Mouse (Mus musculus) forebrain, embryonic 14.5 days (tissue): Measurements from ENCODE around the gene Tspan4. TPM values are rescaled to one million over a fixed set of nuclear protein-coding genes. Genes with fewer than 3 reads are reported as not detected.

Experiments
- ATAC-seq: fragments of 200-750 bp; cut with Nextera tagmentation; 2 replicates; pipeline ENCODE4 v1.8.0; 2017; ENCODE audit warnings: mild to moderate bottlenecking, moderate library complexity
- DNase-seq: peaks from one replicate; pipeline ENCODE4 v3.0.0-alpha.2; 2015; ENCODE audit warnings: low spot score
- H3K27ac ChIP-seq: fragments of 300-500 bp; sonication (generic); 2 replicates; pipeline ENCODE4 v1.5.1; 2014; ENCODE audit warnings: low read depth, mild to moderate bottlenecking, control low read depth, low read length, moderate library complexity
- H3K27me3 ChIP-seq: fragments of 300-500 bp; sonication (generic); replicated peaks from 2 replicates; pipeline ENCODE4 v1.6.1; 2014; ENCODE audit warnings: low read length, control low read depth, mixed read lengths; ENCODE audit not compliant: control insufficient read depth, insufficient read depth
- H3K36me3 ChIP-seq: fragments of 300-500 bp; sonication (generic); 2 replicates; pipeline ENCODE4 v1.6.1; 2014; ENCODE audit warnings: low read length, control low read depth; ENCODE audit not compliant: control insufficient read depth, insufficient read depth
- H3K4me1 ChIP-seq: fragments of 300-500 bp; sonication (generic); 2 replicates; pipeline ENCODE4 v1.6.1; 2014; ENCODE audit warnings: antibody characterized with exemption, low read length, control low read depth; ENCODE audit not compliant: control insufficient read depth, insufficient read depth
- H3K4me2 ChIP-seq: fragments of 300-500 bp; sonication (generic); 2 replicates; pipeline ENCODE4 v1.6.1; 2014; ENCODE audit warnings: mild to moderate bottlenecking, control low read depth, low read length
- H3K4me3 ChIP-seq: fragments of 300-500 bp; sonication (generic); 2 replicates; pipeline ENCODE4 v1.5.1; 2014; ENCODE audit warnings: low read depth, low read length, control low read depth
- H3K9ac ChIP-seq: fragments of 300-500 bp; sonication (generic); 2 replicates; pipeline ENCODE4 v1.6.1; 2014; ENCODE audit warnings: mild to moderate bottlenecking, low read length, control low read depth, moderate library complexity
- H3K9me3 ChIP-seq: fragments of 300-500 bp; sonication (generic); replicated peaks from 2 replicates; pipeline ENCODE4 v1.6.1; 2016; ENCODE audit warnings: low read length, control low read depth, mixed read lengths; ENCODE audit not compliant: control insufficient read depth
- WGBS: fragments of 180-500 bp; shearing (Covaris S2); extraction: QIAGEN DNeasy Blood & Tissue Kit; methylation state at CpG from one replicate; pipeline ENCODE4 v1.1.7; 2014; 5-methylcytosine and 5-hydroxymethylcytosine counted together
- polyA plus RNA-seq: library from polyadenylated mRNA; unstranded; fragments of >200 nt; fragmentation: Nextera tagmentation; extraction: Ambion mirVana; gene quantifications from 2 replicates; pipeline ENCODE4 v1.2.1, GENCODE M21; 2014

The Tspan4 gene
- polyA plus RNA-seq, 1 experiment from 2014 or later: 30.9 TPM

- WGBS: 93% methylated on average over 14 of the region's 14 CpGs
- no peak overlapping the region for H3K4me2 ChIP-seq
- ATAC-seq: no peak
- peaks cover 20% of the 10 kb centered on the region; the same call in 1 of the 2 replicates for H3K36me3 ChIP-seq
- no peak overlapping the region for H3K4me3 ChIP-seq
- no peaks in the 10 kb centered on the region for H3K9me3 ChIP-seq
- no peak overlapping the region for H3K9ac ChIP-seq
- DNase-seq: no peak
- H3K4me1 ChIP-seq: peaks cover 12% of the 10 kb centered on the region; the same call in 1 of the 2 replicates
- no peak overlapping the region for H3K27ac ChIP-seq
- peaks cover 21% of the 10 kb centered on the region for H3K27me3 ChIP-seq
These were observed 17.8 kb upstream of the Tspan4 start for GRCm38 (mm10) chr7:141457236-141457635.

- Histone ChIP-seq H3K9me3 (no peaks in the 10 kb centered on the region), H3K4me3 (no peak overlapping the region), H3K9ac (no peak overlapping the region), H3K4me2 (no peak overlapping the region), H3K27ac (no peak overlapping the region), H3K4me1 (peaks cover 12% of the 10 kb centered on the region; the same call in 1 of the 2 replicates), H3K36me3 (peaks cover 15% of the 10 kb centered on the region; the same call in 1 of the 2 replicates), H3K27me3 (peaks cover 30% of the 10 kb centered on the region)
- WGBS: 71% methylated on average over 15 of the region's 15 CpGs
- ATAC-seq: no peak
- no peak for DNase-seq
These were observed 16.9 kb upstream of the Tspan4 start for GRCm38 (mm10) chr7:141457986-141458660.

- Histone ChIP-seq H3K36me3 (peaks cover 15% of the 10 kb centered on the region; the same call in 1 of the 2 replicates), H3K9ac (no peak overlapping the region), H3K27ac (no peak overlapping the region), H3K4me2 (no peak overlapping the region), H3K4me1 (peaks cover 12% of the 10 kb centered on the region; the same call in 1 of the 2 replicates), H3K4me3 (no peak overlapping the region), H3K9me3 (no peaks in the 10 kb centered on the region), H3K27me3 (peaks cover 36% of the 10 kb centered on the region)
- DNase-seq: no peak
- WGBS: 92% methylated on average over 11 of the region's 11 CpGs
- ATAC-seq: no peak
These were observed 16.4 kb upstream of the Tspan4 start for GRCm38 (mm10) chr7:141458661-141459060.

- ATAC-seq (no peak), DNase-seq (no peak)
- Histone ChIP-seq H3K4me1 (peaks cover 12% of the 10 kb centered on the region; the same call in 1 of the 2 replicates), H3K4me2 (no peak overlapping the region), H3K27me3 (peaks cover 42% of the 10 kb centered on the region), H3K36me3 (peaks cover 15% of the 10 kb centered on the region; the same call in 1 of the 2 replicates), H3K4me3 (no peak overlapping the region), H3K27ac (no peak overlapping the region), H3K9me3 (no peaks in the 10 kb centered on the region), H3K9ac (no peak overlapping the region)
- WGBS: 88% methylated on average over 17 of the region's 17 CpGs
These were observed 15.7 kb upstream of the Tspan4 start for GRCm38 (mm10) chr7:141459301-141459711.

- no peak for DNase-seq
- ATAC-seq: no peak
- Histone ChIP-seq H3K4me3 (no peak overlapping the region), H3K9me3 (no peaks in the 10 kb centered on the region), H3K36me3 (peaks cover 15% of the 10 kb centered on the region; the same call in 1 of the 2 replicates), H3K27me3 (peaks cover 49% of the 10 kb centered on the region), H3K4me2 (no peak overlapping the region), H3K9ac (no peak overlapping the region), H3K27ac (no peak overlapping the region), H3K4me1 (peaks cover 12% of the 10 kb centered on the region; the same call in 1 of the 2 replicates)
- WGBS: 79% methylated on average over 5 of the region's 5 CpGs
These were observed 15.0 kb upstream of the Tspan4 start for GRCm38 (mm10) chr7:141460001-141460390.

GRCm38 (mm10) chr7:141460391-141461113 is 14.5 kb upstream of the Tspan4 start, which contains the start of gene Cracr2b:
Cracr2b (plus strand) TSS chr7:141461094.
- Histone ChIP-seq H3K27me3 (peaks cover 54% of the 10 kb centered on the region), H3K4me2 (peak within 1 kb of the TSS; percentile 50), H3K36me3 (peaks cover 15% of the 10 kb centered on the region; the same call in 1 of the 2 replicates), H3K4me1 (peaks cover 12% of the 10 kb centered on the region; the same call in 1 of the 2 replicates), H3K4me3 (peak within 1 kb of the TSS; percentile 27), H3K9ac (peak within 1 kb of the TSS; percentile 48; the same call in 1 of the 2 replicates), H3K27ac (no peak within 1 kb of the TSS), H3K9me3 (no peaks in the 10 kb centered on the region)
- WGBS: 74% methylated on average over 15 of the region's 15 CpGs
- no peak for DNase-seq
- ATAC-seq: no peak

- DNase-seq: no peak
- Histone ChIP-seq H3K4me3 (peak overlapping the region; percentile 27), H3K4me2 (peak overlapping the region; percentile 50), H3K27ac (no peak overlapping the region), H3K9me3 (no peaks in the 10 kb centered on the region), H3K4me1 (peaks cover 4% of the 10 kb centered on the region; the same call in 1 of the 2 replicates), H3K36me3 (peaks cover 15% of the 10 kb centered on the region; the same call in 1 of the 2 replicates), H3K9ac (peak overlapping the region; percentile 48; the same call in 1 of the 2 replicates), H3K27me3 (peaks cover 63% of the 10 kb centered on the region)
- no peak for ATAC-seq
- WGBS: 3% methylated on average over 59 of the region's 59 CpGs
These were observed 13.3 kb upstream of the Tspan4 start for GRCm38 (mm10) chr7:141461521-141462332.

- Histone ChIP-seq H3K36me3 (peaks cover 15% of the 10 kb centered on the region; the same call in 1 of the 2 replicates), H3K27ac (no peak overlapping the region), H3K4me3 (no peak overlapping the region), H3K27me3 (peaks cover 65% of the 10 kb centered on the region), H3K9ac (peak overlapping the region; percentile 48; the same call in 1 of the 2 replicates), H3K9me3 (no peaks in the 10 kb centered on the region), H3K4me2 (peak overlapping the region; percentile 50), H3K4me1 (peaks cover 4% of the 10 kb centered on the region; the same call in 1 of the 2 replicates)
- no peak for DNase-seq
- 25% methylated on average over 5 of the region's 5 CpGs for WGBS
- no peak for ATAC-seq
These were observed 12.7 kb upstream of the Tspan4 start for GRCm38 (mm10) chr7:141462333-141462821.
